Mouse (Mus musculus) erythroblast, embryonic 14.5 days (primary cell): ENCODE results near the gene Synpo2.

Source experiments
- GATA1 ChIP-seq: IDR thresholded peaks from 2 replicates; pipeline ENCODE4 v1.6.1; 2012; ENCODE audit warnings: low read length, inconsistent platforms, mixed read lengths
- TAL1 ChIP-seq: IDR thresholded peaks from 3 replicates; pipeline ENCODE4 v1.6.1; 2012; ENCODE audit warnings: low read length, inconsistent platforms, mixed read lengths

DNA sequence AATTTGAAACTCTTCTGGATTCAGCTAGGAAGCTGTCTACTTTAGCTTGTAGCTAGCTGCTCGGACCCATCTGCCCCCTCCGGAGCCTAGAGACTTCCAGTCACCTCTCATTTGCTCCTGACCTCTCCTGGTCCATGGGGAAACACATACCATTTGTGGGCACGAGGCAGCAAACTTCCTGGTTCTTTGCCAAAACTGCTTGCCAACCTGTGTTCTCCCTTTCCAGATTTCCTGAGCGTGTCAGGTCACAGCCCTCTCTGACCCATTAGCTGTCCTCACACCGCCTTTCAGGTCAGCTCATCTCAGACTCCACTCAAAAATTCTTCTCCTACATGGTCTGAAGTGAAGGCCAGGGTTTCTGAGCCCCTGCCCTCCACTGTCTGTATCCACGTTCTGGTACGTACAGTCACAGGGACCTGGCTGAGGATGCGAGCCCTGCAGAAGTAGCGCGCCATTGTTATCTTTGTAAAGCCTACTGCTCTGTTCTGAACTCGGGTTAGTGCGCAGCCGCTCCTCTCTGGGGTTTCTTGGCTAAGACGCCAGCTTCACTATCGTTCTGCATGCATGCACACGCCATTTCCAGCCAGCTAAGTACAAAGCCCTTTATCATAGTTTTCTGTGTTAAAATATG, 150.0 kb downstream of the Synpo2 start:
- TF ChIP-seq GATA1 (no peak), TAL1 (no peak)
